Mouse (Mus musculus) erythroid progenitor cell, adult 5-6 weeks (primary cell): ENCODE results near the gene Bpi. TPM values are rescaled to one million over a fixed set of nuclear protein-coding genes. Genes with fewer than 3 reads are reported as not detected.
A peak's percentile ranks its signal among the peaks of the same experiment; 100 is the strongest.

ENCODE experiments used
- ATAC-seq: replicated peaks from 2 replicates; pipeline ENCODE4 v1.8.0; 2016; ENCODE audit warnings: moderate number of reproducible peaks, mild to moderate bottlenecking, moderate TSS enrichment, inconsistent platforms; ENCODE audit not compliant: poor library complexity, low FRiP score, severe bottlenecking
- total RNA-seq, 2 experiments: library from RNA; stranded (forward) in 1 of 2; stranded (reverse) in 1 of 2; fragments of 150-400 nt in 1 of 2; fragments of 186-747, 209-891 nt in 1 of 2; gene quantifications; 2 replicates each; pipeline versions ENCODE4 v1.2.3 to v1.2.4; 2015 to 2017; ENCODE audit warnings: low replicate concordance in 2 of 2

Gene Bpi
- total RNA-seq, 2 experiments from 2014 or later: not detected

- no peak for ATAC-seq
These were observed 25.2 kb downstream of the Bpi start for GRCm38 (mm10) chr2:158283136-158283535.

- no peak for ATAC-seq
These were observed 25.9 kb downstream of the Bpi start for GRCm38 (mm10) chr2:158283771-158284170.

- no peak for ATAC-seq
These were observed 26.7 kb downstream of the Bpi start for GRCm38 (mm10) chr2:158284571-158284970.

- ATAC-seq: no peak
These were observed 27.8 kb downstream of the Bpi start for GRCm38 (mm10) chr2:158285655-158286054.

GRCm38 (mm10) chr2:158295700-158296099 lies 37.8 kb downstream of the Bpi start:
- no peak for ATAC-seq

GRCm38 (mm10) chr2:158299203-158299602 lies 41.3 kb downstream of the Bpi start:
- no peak for ATAC-seq

- ATAC-seq: no peak
These were observed 41.8 kb downstream of the Bpi start for GRCm38 (mm10) chr2:158299731-158300130.

- no peak for ATAC-seq
These were observed 44.9 kb downstream of the Bpi start for GRCm38 (mm10) chr2:158302807-158303206.

GRCm38 (mm10) chr2:158305948-158306695 lies 48.2 kb downstream of the Bpi start, which contains the start of gene Lbp:
TSS of gene Lbp (plus strand) at chr2:158306493.
- no peak for ATAC-seq

- no peak for ATAC-seq
These were observed 48.8 kb downstream of the Bpi start for GRCm38 (mm10) chr2:158306696-158307049.

- ATAC-seq: no peak
These were observed 50.4 kb downstream of the Bpi start for GRCm38 (mm10) chr2:158308276-158308675.

- ATAC-seq: no peak
These were observed 55.2 kb downstream of the Bpi start for GRCm38 (mm10) chr2:158313089-158313488.

- no peak for ATAC-seq
These were observed 58.5 kb downstream of the Bpi start for GRCm38 (mm10) chr2:158316371-158316770.

- 0 out of 2 replicates have a peak, but pooled peaks have one; percentile 49 for ATAC-seq
These were observed 59.1 kb downstream of the Bpi start for GRCm38 (mm10) chr2:158317026-158317425.

GRCm38 (mm10) chr2:158321596-158321995 lies 63.7 kb downstream of the Bpi start:
- no peak for ATAC-seq

GRCm38 (mm10) chr2:158322845-158323244 lies 65.0 kb downstream of the Bpi start:
- no peak for ATAC-seq

GRCm38 (mm10) chr2:158324531-158325190 lies 66.8 kb downstream of the Bpi start:
- no peak for ATAC-seq

- ATAC-seq: no peak
These were observed 67.7 kb downstream of the Bpi start for GRCm38 (mm10) chr2:158325609-158326008.
